Mouse (Mus musculus) megakaryocyte, embryonic 14.5 days (primary cell): ENCODE results near the gene Sco1.

Experiments used
- FLI1 ChIP-seq: IDR thresholded peaks from 2 replicates; pipeline ENCODE4 v1.6.1; 2012; ENCODE audit warnings: low read length, inconsistent platforms, mixed read lengths
- GATA1 ChIP-seq: IDR thresholded peaks from 3 replicates; pipeline ENCODE4 v1.6.1; 2012; ENCODE audit warnings: mixed read lengths, low read length, inconsistent platforms, borderline replicate concordance

- TF ChIP-seq GATA1, result no peak
- TF ChIP-seq FLI1, result no peak
Measured at GRCm38 (mm10) chr11:67010430-67010829, 42.0 kb upstream of the Sco1 start.
